Mouse (Mus musculus): Measurements from ENCODE around the gene Usp46. TPM values are rescaled to one million over a fixed set of nuclear protein-coding genes. Genes with fewer than 3 reads are reported as not detected.
A peak's percentile ranks its signal among the peaks of the same experiment; 100 is the strongest.

The Usp46 gene
- total RNA-seq (2014; fragmentation: Nextera tagmentation) = 22.5 and 37.9 TPM in 2 replicates
- 15.6 and 16.3 TPM in 2 replicates for total RNA-seq (2017)
- 1.4 and 1.7 TPM in 2 replicates for polyA plus RNA-seq (2012)

- no peak for TF ChIP-seq GATA2 (IDR thresholded peaks at IDR 0.05; ENCODE audit: borderline replicate concordance, low read depth, low read length)
- no peak for TF ChIP-seq CTCF (IDR thresholded peaks at IDR 0.05; ENCODE audit: low read depth, low read length)
- no peak for TF ChIP-seq POLR2AphosphoS5 (IDR thresholded peaks at IDR 0.05; ENCODE audit: insufficient replicate concordance, low read depth, low read length)
- Histone ChIP-seq H3K4me3 (ENCODE audit: low read depth, low read length) (peak within 1 kb of the TSS; percentile 96), H3K9me3 (replicated peaks) (no peaks in the 10 kb centered on the region), H3K27me3 (ENCODE audit: insufficient read depth, low read length) (0 out of 2 replicates have a peak, but pooled peaks cover 2% of the 10 kb centered on the region), H3K36me3 (replicated peaks) (peaks cover 10% of the 10 kb centered on the region), H3K4me1 (ENCODE audit: insufficient read depth, low read depth, low read length) (peaks cover 57% of the 10 kb centered on the region)
- DNase-seq (ENCODE audit: low spot score) = peak; percentile 87
- ATAC-seq (ENCODE audit: extremely low read depth, insufficient number of reproducible peaks, low FRiP score, poor library complexity, severe bottlenecking) = no peak
These were observed at the start of gene Usp46 for GRCm38 (mm10) chr5:74067831-74068713. Gene Usp46, minus strand, starts transcription at chr5:74068431.

- Histone ChIP-seq H3K4me1 (ENCODE audit: insufficient read depth, low read depth, low read length) (no peaks in the 10 kb centered on the region), H3K9me3 (replicated peaks) (no peaks in the 10 kb centered on the region), H3K27me3 (ENCODE audit: insufficient read depth, low read length) (peaks cover 13% of the 10 kb centered on the region), H3K36me3 (replicated peaks) (no peaks in the 10 kb centered on the region), H3K4me3 (ENCODE audit: low read depth, low read length) (no peak overlapping the region)
- TF ChIP-seq CTCF (IDR thresholded peaks at IDR 0.05; ENCODE audit: low read depth, low read length) (no peak), POLR2AphosphoS5 (IDR thresholded peaks at IDR 0.05; ENCODE audit: insufficient replicate concordance, low read depth, low read length) (no peak)
- no peak for DNase-seq (ENCODE audit: low spot score)
- ATAC-seq (ENCODE audit: extremely low read depth, insufficient number of reproducible peaks, low FRiP score, poor library complexity, severe bottlenecking) = no peak
These were observed 45.9 kb upstream of the Usp46 start for GRCm38 (mm10) chr5:74113961-74114689.

- H3K36me3 ChIP-seq (replicated peaks) = peaks cover 2% of the 10 kb centered on the region
- peaks cover 3% of the 10 kb centered on the region; the same call in 1 of the 2 replicates for H3K4me1 ChIP-seq (ENCODE audit: insufficient read depth, low read depth, low read length)
- H3K9me3 ChIP-seq (replicated peaks) = no peaks in the 10 kb centered on the region
- DNase-seq (ENCODE audit: low spot score) (no peak), ATAC-seq (ENCODE audit: extremely low read depth, insufficient number of reproducible peaks, low FRiP score, poor library complexity, severe bottlenecking) (no peak)
- TF ChIP-seq POLR2AphosphoS5 (IDR thresholded peaks at IDR 0.05; ENCODE audit: insufficient replicate concordance, low read depth, low read length) (no peak), CTCF (IDR thresholded peaks at IDR 0.05; ENCODE audit: low read depth, low read length) (no peak), GATA2 (IDR thresholded peaks at IDR 0.05; ENCODE audit: borderline replicate concordance, low read depth, low read length) (no peak), TAL1 (conservative IDR thresholded peaks at IDR 0.05; ENCODE audit: low read depth, low read length) (no peak), GATA1 (IDR thresholded peaks at IDR 0.05; ENCODE audit: borderline replicate concordance, low read length) (no peak)
- peaks cover 9% of the 10 kb centered on the region; the same call in 1 of the 2 replicates for H3K27me3 ChIP-seq (ENCODE audit: insufficient read depth, low read length)
- H3K4me3 ChIP-seq (ENCODE audit: low read depth, low read length) = no peak overlapping the region
These were observed 37.2 kb upstream of the Usp46 start for GRCm38 (mm10) chr5:74105445-74105844.

GRCm38 (mm10) chr5:74101761-74102160 lies 33.5 kb upstream of the Usp46 start:
- ATAC-seq (ENCODE audit: extremely low read depth, insufficient number of reproducible peaks, low FRiP score, poor library complexity, severe bottlenecking) = no peak
- Histone ChIP-seq H3K27me3 (ENCODE audit: insufficient read depth, low read length) (peaks cover 6% of the 10 kb centered on the region; the same call in 1 of the 2 replicates), H3K36me3 (replicated peaks) (peaks cover 26% of the 10 kb centered on the region), H3K4me1 (ENCODE audit: insufficient read depth, low read depth, low read length) (peaks cover 3% of the 10 kb centered on the region; the same call in 1 of the 2 replicates), H3K4me3 (ENCODE audit: low read depth, low read length) (no peak overlapping the region), H3K9me3 (replicated peaks) (no peaks in the 10 kb centered on the region)
- no peak for DNase-seq (ENCODE audit: low spot score)
- TF ChIP-seq GATA1 (IDR thresholded peaks at IDR 0.05; ENCODE audit: borderline replicate concordance, low read length) = no peak
- TF ChIP-seq CTCF (IDR thresholded peaks at IDR 0.05; ENCODE audit: low read depth, low read length) = no peak
- no peak for TF ChIP-seq GATA2 (IDR thresholded peaks at IDR 0.05; ENCODE audit: borderline replicate concordance, low read depth, low read length)
- no peak for TF ChIP-seq TAL1 (conservative IDR thresholded peaks at IDR 0.05; ENCODE audit: low read depth, low read length)
- TF ChIP-seq POLR2AphosphoS5 (IDR thresholded peaks at IDR 0.05; ENCODE audit: insufficient replicate concordance, low read depth, low read length) = no peak

- peaks cover 12% of the 10 kb centered on the region for H3K4me1 ChIP-seq (ENCODE audit: insufficient read depth, low read depth, low read length)
- no peak for TF ChIP-seq POLR2AphosphoS5 (IDR thresholded peaks at IDR 0.05; ENCODE audit: insufficient replicate concordance, low read depth, low read length)
- no peak for TF ChIP-seq GATA2 (IDR thresholded peaks at IDR 0.05; ENCODE audit: borderline replicate concordance, low read depth, low read length)
- no peak for TF ChIP-seq TAL1 (conservative IDR thresholded peaks at IDR 0.05; ENCODE audit: low read depth, low read length)
- TF ChIP-seq CTCF (IDR thresholded peaks at IDR 0.05; ENCODE audit: low read depth, low read length) = no peak
- no peak for TF ChIP-seq GATA1 (IDR thresholded peaks at IDR 0.05; ENCODE audit: borderline replicate concordance, low read length)
- DNase-seq (ENCODE audit: low spot score) = no peak
- H3K27me3 ChIP-seq (ENCODE audit: insufficient read depth, low read length) = peaks cover 3% of the 10 kb centered on the region; the same call in 1 of the 2 replicates
- no peaks in the 10 kb centered on the region for H3K9me3 ChIP-seq (replicated peaks)
- H3K36me3 ChIP-seq (replicated peaks) = peaks cover 50% of the 10 kb centered on the region
- no peak for ATAC-seq (ENCODE audit: extremely low read depth, insufficient number of reproducible peaks, low FRiP score, poor library complexity, severe bottlenecking)
- no peak overlapping the region for H3K4me3 ChIP-seq (ENCODE audit: low read depth, low read length)
These were observed 30.8 kb upstream of the Usp46 start for GRCm38 (mm10) chr5:74099046-74099445.

GRCm38 (mm10) chr5:74097854-74098220 lies 29.6 kb upstream of the Usp46 start:
- ATAC-seq (ENCODE audit: extremely low read depth, insufficient number of reproducible peaks, low FRiP score, poor library complexity, severe bottlenecking) = no peak
- peaks cover 50% of the 10 kb centered on the region for H3K36me3 ChIP-seq (replicated peaks)
- H3K27me3 ChIP-seq (ENCODE audit: insufficient read depth, low read length) = no peaks in the 10 kb centered on the region
- no peaks in the 10 kb centered on the region for H3K9me3 ChIP-seq (replicated peaks)
- DNase-seq (ENCODE audit: low spot score) = no peak
- no peak overlapping the region for H3K4me3 ChIP-seq (ENCODE audit: low read depth, low read length)
- peaks cover 12% of the 10 kb centered on the region for H3K4me1 ChIP-seq (ENCODE audit: insufficient read depth, low read depth, low read length)
- TF ChIP-seq GATA1 (IDR thresholded peaks at IDR 0.05; ENCODE audit: borderline replicate concordance, low read length) = no peak
- TF ChIP-seq CTCF (IDR thresholded peaks at IDR 0.05; ENCODE audit: low read depth, low read length) = no peak
- TF ChIP-seq GATA2 (IDR thresholded peaks at IDR 0.05; ENCODE audit: borderline replicate concordance, low read depth, low read length) = no peak
- TF ChIP-seq TAL1 (conservative IDR thresholded peaks at IDR 0.05; ENCODE audit: low read depth, low read length) = no peak
- TF ChIP-seq POLR2AphosphoS5 (IDR thresholded peaks at IDR 0.05; ENCODE audit: insufficient replicate concordance, low read depth, low read length) = no peak

Measured in G1E (cell line).